Mouse (Mus musculus) urinary bladder, postnatal 0 days (tissue): ENCODE measurements around the gene Gm21119. TPM values are rescaled to one million over a fixed set of nuclear protein-coding genes. Genes with fewer than 3 reads are reported as not detected.

ENCODE experiments used
- polyA plus RNA-seq: library from polyadenylated mRNA; unstranded; fragments of >200 nt; fragmentation: Nextera tagmentation; extraction: Ambion mirVana; gene quantifications from 2 replicates; pipeline ENCODE4 v1.2.1, GENCODE M21; 2015

Gene Gm21119
- polyA plus RNA-seq, result not detected in 2 replicates

DNA sequence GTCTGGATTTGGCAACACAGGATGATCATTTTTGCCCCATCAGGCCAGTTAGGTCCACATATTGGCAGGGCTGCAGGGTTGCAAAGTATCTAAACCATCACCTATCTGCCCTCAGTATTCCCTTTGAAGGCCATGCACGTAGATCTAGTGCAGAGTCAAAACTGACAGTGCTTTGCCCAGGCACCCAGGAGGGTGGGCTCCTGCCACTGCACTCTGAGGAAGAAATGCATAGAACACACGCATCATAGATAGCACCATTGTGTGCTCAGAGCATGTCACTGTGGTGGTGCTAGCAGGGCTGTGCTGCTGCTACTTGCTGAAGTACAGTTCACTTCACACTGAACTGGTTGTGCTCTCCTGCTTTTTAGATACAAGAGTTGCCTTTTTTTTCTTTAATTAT is at the start of gene Gm21119:
Gm21119 (plus strand) TSS at position 301 of the 400 bp plus-strand sequence.

